Mouse (Mus musculus) spleen, adult 12 weeks (tissue): Measurements from ENCODE around the gene Cstad.

ENCODE experiments used
- DNase-seq: peaks from one replicate; pipeline ENCODE4 v3.0.0; 2022; ENCODE audit warnings: low spot score

Cstad gene

DNA sequence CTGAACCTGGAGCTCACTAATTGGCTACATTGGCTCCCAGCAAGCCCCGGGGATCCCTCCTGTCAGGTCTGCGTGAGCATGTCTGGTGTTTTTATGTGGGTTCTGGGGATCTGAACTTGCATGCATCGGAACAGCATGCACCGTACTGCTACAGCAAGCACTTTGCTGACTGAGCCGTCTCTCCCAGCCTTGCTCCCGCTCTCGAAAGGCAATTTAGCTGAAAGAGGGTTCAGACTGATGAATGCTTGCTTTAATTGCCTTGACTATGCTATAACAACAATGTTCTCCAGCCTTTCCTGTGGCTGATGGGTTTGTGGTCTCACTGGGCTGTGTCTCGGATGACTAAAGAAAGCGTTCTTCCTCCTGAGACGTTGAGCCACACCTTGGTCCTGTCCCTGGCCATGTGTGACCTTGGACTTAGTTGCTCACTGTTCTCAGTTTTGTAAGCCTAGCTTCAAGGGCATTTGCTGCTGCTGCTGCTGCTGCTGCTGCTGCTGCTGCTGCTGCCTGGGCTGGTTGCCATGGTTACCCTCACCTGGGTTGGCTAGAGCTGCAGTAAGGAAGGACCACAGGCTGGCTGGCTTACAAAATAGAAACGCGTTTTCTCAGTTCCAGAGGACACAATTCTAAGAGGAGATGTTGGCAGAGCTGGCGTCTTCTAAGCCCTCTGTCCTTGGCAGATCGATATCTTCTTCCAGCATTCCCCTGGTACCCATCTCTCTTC is 34.4 kb downstream of the Cstad start:
- DNase-seq = no peak

DNA sequence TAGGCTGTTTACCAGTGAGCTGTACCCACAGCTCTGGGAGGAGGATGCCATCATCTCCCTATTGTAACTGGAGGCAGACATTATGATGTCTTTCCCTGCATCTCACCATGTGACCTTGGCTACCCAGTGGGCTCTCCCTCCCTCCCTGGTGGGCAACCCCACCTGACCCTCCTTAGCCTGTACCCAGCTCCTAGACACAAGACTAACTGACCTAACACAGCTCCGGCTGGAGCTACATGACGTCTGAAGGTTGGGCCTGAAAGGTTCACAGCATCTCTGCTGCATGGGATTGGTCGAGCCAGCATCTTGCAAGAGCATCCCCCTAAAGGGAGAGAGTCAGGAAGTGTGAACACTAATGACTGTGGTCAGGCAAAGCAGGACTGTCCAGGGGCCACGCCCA is 35.0 kb downstream of the Cstad start:
- no peak for DNase-seq

- DNase-seq = no peak
Measured at GRCm38 (mm10) chr2:30636266-30636671, 41.4 kb downstream of the Cstad start.

DNA sequence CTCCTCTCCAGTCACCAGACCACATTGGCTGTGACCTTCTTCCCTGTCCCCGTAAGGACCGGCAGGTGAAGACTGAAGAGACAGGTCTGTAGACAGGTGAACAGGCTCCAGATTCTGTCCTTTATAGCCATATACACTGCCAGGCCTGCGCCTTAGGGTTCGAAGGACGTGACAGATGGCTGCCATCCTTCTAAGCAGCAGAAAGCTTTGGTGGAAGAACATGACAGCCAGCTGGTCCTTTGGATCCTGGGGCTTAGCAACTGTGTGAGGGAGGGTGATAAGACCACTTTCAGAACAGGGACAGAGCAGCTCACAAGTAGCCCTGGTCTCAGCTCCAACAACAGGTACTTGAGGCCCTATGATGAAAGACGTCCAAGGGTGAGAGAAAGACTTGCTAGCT is 43.2 kb downstream of the Cstad start:
- DNase-seq = no peak

- no peak for DNase-seq
Measured at GRCm38 (mm10) chr2:30640021-30640481, 45.2 kb downstream of the Cstad start.

GRCm38 (mm10) chr2:30642810-30643209 is 48.0 kb downstream of the Cstad start:
- no peak for DNase-seq

DNA sequence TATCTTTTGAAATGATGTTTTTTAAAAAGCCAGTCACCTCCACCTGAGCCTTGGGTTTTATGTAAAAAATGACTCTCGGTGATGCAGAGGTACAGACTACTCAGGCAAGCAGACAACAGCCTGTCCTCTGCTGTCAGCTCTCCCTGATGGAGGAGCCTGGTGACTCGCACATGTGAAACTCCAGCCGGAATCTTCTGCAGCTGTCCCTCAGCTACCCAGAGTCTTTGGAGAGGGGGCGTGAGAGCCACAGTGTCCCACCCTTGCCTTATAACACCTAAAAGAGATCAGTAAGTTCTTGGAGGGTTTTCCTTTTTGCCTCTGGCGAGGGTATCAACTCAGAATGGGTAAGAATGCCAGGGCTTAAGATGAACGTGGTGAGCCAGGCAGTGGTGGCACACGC is 48.6 kb downstream of the Cstad start:
- no peak for DNase-seq

- no peak for DNase-seq
Measured at GRCm38 (mm10) chr2:30646833-30647232, 52.0 kb downstream of the Cstad start.

DNA sequence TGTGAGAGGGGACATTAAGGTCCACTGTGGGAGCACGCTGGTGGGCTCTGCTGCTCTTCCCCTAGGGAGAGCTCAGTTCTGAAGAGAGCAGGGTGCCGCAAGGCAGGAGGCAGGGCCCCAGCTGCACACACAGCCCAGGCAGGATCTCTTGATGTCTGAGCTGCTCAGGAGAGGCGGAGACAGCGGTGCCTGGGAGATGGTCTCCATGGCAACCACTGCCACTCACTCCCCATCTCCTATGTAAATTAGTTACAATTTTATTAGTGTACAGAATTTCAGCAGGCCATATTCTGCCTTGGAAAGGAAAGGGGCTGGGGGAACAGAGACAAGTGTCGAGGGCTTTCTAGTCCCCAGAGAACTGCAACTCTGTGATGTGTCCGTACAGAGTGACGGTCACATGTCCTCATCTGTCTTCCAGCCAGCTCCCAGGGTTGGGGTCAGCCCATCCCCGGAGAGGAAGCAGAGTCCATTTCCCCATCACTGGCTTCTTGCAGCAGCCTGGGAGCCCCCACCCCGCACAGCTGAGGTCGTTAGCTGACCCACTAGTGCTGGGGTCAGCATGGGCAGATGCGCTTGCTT is 52.6 kb downstream of the Cstad start:
- DNase-seq = no peak

- DNase-seq = no peak
Measured at GRCm38 (mm10) chr2:30647882-30648494, 53.1 kb downstream of the Cstad start.

DNA sequence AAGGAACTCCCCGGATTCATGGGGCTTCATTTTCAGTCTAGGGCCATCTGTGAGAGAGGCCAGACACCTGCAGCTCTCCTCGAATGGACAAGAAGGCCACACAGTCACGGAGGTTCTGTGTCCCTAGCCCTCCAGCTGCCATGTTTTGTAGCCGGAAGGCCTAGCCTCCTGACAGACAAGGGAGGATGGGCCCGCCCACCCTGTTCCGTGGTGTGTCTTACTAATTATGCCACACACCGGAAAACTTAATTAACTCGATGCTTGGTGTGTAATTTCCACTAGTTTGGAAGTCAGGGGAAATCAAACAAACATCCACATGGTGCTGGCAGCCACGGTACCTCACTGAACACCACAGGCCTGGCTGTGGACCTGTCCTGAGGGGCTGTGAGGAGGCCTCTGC is 55.4 kb downstream of the Cstad start:
- DNase-seq = no peak

- no peak for DNase-seq
Measured at GRCm38 (mm10) chr2:30651831-30652230, 57.0 kb downstream of the Cstad start.

GRCm38 (mm10) chr2:30652581-30653037 is 57.8 kb downstream of the Cstad start:
- no peak for DNase-seq

GRCm38 (mm10) chr2:30653046-30653445 is 58.2 kb downstream of the Cstad start:
- no peak for DNase-seq

- no peak for DNase-seq
Measured at GRCm38 (mm10) chr2:30654158-30654557, 59.3 kb downstream of the Cstad start.

DNA sequence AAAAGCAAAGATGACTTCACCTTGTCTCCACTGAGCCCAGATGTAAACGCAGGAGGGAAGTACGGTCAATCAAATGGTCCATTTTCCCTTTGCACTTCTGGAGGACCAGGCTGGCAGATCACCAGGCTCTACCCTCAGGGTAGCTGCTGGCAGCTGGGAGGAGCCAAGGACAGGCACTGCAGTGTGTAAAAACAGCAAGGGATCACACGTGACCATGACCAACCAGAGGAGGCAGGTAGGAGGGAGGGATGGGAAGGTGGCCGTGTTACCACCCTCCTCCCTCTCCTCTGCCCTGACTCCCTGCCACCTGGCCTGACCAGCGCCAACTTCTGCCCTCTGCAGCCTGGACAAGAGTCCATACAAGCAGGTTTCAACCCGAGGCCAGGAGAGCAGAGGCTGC is 59.7 kb downstream of the Cstad start:
- no peak for DNase-seq

DNA sequence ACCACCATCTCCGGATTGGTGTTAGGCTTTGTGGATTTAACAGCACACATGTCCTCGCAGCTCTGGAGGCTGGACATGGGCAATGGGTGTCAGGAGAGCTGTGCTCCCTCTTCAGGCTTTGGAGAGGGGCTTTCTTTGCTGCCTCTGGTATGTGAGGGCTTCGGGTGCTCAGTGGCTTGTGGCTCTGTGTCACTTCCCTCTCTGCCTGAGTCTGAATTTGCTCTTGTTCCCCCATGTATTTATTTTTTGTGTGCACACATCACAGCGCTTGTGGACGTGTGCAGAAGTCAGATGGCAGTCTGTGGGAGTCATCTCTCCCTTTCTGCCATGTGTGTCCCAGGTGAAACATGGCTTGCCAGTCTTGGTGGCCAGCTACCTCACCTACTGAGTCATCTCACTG is 60.9 kb downstream of the Cstad start:
- DNase-seq = no peak

DNA sequence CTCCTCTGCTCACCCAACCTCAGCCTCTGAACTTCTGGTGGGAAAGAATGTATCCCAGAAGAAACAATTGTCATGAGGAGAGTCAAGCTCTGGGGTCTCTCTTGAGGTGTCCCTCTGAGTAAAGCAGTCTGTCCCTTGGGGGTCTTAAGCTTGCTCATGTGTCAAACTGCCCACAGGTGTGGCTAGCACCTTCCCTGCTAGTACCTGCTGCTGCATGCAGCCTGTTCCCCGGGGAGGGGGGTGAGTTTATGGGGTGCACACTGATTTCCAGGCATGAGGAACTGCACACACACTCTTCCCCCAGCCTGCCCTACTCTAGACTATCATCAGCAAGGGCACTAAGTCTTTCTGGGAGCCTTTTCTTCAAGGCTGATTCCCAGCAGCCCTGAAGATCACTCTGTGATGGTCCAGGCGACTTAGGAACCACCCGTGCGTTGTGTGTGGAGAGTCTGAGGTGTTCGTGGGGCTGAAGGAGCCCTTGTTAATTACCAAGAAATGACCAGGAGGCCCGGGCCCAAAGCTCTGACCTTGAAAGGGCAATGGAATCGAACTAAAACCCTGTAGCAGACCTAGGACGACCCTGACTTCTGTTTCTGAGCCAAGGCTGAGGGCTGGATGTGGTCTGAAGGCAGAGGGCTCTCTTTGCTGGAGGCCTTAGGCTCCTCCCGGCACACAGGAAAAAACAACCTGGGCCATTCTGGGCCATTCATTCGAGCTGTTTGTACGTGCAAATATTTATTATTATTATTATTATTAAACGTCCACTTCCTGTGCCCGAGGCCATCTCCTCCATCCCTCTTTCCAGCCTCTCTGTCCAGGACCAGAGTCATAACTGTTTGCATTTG is 62.1 kb downstream of the Cstad start:
- DNase-seq = no peak

- DNase-seq = no peak
Measured at GRCm38 (mm10) chr2:30657674-30658479, 63.0 kb downstream of the Cstad start.

GRCm38 (mm10) chr2:30658480-30658843 is 63.6 kb downstream of the Cstad start:
- peak; percentile 90 for DNase-seq
